Mouse (Mus musculus) telencephalon, adult 2 months (tissue): Measurements from ENCODE around the gene Cox11.

Experiments used
- DNase-seq: peaks from one replicate; pipeline ENCODE4 v3.0.0-alpha.2; 2011; ENCODE audit warnings: low read depth, low spot score

The Cox11 gene

GRCm38 (mm10) chr11:90637440-90638311 is at the start of gene Cox11, which contains the start of gene Stxbp4:
Gene Cox11 (plus strand): TSS chr11:90638173.
Gene Stxbp4 (minus strand): TSS chr11:90638084.
- DNase-seq = peak; percentile 97

- DNase-seq = no peak
These were observed 47.0 kb upstream of the Cox11 start for GRCm38 (mm10) chr11:90590996-90591395.

DNA sequence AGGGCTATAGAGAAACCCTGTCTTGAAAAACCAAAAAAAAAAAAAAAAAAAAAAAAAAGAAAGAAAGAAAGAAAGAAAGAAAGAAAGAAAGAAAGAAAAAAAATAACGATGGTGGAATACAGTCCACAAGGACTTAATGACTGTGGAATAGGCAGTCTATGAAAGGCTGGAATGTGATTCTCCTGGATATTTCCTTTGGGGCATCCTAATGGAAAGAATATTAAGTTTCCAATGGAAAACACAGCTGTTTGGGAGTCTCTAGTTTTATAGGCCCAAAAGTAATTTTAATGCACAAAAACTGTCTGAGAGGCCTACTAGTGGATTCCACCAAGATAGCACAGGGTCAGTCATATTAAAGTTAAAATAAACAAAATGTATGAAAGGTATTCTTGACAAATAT is 42.1 kb upstream of the Cox11 start:
- DNase-seq = no peak

- DNase-seq = no peak
These were observed 34.9 kb upstream of the Cox11 start for GRCm38 (mm10) chr11:90603066-90603465.

DNA sequence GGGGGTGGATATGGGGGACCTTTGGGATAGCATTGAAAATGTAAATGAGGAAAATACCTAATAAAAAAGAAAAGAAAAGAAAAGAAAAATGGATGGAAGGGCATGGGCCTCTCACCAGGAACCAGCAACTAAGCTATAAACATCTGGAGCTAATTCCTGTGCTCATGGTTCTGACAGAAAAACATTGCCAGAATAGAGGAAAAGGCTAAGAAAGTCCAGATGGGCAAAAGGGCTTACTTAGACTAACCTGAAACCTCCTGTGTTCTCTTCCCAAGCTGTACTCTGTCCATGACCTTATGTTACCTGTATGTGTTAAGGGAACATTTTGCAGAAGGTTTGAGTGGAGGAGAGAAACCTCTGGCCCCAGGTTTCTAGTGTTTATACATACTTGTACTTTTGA is 25.9 kb upstream of the Cox11 start:
- DNase-seq = no peak

- DNase-seq = no peak
These were observed 23.2 kb upstream of the Cox11 start for GRCm38 (mm10) chr11:90614743-90615142.

DNA sequence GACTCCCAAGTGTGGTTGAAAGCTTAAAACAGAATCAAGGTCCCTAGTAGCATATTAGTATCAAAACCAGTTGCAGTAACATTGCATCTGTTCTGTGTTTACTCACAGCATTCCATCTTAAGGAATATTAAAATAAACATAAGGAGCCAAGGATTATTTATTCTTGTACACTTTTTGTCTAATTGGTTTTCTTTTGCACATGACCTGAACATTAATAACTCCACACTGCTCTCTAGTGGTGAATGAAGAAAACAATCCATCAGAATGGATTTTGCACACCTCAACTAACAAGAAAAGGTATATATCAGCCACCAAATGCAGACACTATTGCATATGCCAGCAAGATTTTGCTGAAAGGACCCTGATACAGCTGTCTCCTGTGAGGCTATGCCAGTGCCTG is 21.5 kb upstream of the Cox11 start:
- DNase-seq = no peak

- no peak for DNase-seq
These were observed 15.9 kb upstream of the Cox11 start for GRCm38 (mm10) chr11:90622044-90622443.

- DNase-seq = no peak
These were observed 15.5 kb upstream of the Cox11 start for GRCm38 (mm10) chr11:90622500-90622899.

- peak; percentile 47 for DNase-seq
These were observed 14.5 kb upstream of the Cox11 start for GRCm38 (mm10) chr11:90623477-90623876.

- DNase-seq = no peak
These were observed 12.8 kb upstream of the Cox11 start for GRCm38 (mm10) chr11:90625174-90625573.

- DNase-seq = no peak
These were observed 10.2 kb upstream of the Cox11 start for GRCm38 (mm10) chr11:90627751-90628150.

- DNase-seq = no peak
These were observed 5.5 kb upstream of the Cox11 start for GRCm38 (mm10) chr11:90632480-90632879.

GRCm38 (mm10) chr11:90634661-90635060 is 3.3 kb upstream of the Cox11 start:
- no peak for DNase-seq

GRCm38 (mm10) chr11:90638312-90638830 is 398 bp downstream of the Cox11 start:
- no peak for DNase-seq

- DNase-seq = no peak
These were observed 11.8 kb downstream of the Cox11 start for GRCm38 (mm10) chr11:90649777-90650176.

DNA sequence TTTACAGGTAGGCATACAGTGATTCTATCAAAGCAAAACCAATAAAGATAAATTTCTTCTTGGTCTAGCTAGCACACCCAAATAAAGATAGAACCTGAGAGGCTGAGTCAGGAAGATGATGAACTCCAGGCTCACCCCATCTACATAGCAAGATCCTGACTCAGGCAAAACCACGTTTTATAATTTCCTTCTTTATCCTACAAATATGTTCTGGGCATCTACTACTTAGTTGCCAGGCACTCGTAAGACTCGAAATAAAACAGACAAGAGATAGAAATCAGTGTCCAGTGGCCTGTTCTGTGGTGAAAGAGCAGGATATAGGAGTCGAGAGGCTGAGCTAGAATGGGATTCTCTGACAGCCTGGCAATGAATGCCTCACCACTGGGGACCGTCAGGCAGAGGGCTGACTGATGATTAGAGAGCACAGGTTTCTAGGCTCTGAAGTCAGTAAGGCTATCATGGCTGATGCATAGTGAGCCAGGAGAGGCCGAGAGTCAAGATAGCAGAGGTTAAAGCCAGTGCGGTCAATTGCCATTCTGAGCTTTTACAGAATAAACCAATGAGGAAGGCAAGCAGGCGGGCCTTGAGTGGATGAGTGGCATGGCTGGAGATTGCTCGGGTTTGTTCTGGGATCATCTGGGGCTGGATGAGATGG is 12.4 kb downstream of the Cox11 start:
- no peak for DNase-seq

- DNase-seq = peak; percentile 10
These were observed 14.6 kb downstream of the Cox11 start for GRCm38 (mm10) chr11:90652603-90653002.

DNA sequence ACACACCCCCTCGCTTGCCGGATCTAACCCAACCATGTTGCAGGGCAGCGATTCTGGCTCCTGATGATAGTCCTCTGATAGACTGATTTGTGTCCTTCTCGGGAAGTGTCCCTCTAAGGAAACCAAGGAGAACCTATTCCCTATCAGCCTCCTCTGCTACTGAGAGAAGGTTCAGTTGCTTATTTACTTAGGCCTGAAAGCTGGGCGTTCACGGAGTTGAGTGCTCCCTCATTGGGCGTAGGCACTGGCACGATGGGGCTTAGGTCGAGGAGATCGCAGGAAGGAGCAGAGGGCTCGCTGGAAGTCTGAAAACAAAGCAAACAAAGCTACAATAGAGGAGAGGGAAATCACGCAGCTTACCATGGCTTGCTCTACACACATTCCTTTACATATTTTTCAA is 19.6 kb downstream of the Cox11 start:
- no peak for DNase-seq

DNA sequence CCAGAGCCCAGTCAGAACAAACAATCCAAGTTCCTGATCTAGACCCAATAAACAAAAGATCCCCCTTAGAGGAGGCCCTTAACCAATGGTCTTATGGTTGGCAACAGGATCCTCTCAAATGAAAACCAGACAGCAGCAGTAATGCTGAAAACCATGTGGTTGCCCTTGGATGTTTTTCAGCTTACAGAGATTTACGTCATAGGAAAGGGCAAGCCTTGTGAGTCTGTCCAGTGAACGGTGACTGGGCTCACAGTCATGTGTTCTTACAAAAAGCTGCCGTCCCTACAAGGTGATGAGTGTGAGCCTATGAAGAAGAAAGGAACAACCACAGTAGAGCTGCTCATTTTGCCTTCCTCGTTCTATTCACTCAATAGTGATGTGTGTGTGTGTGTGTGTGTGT is 22.7 kb downstream of the Cox11 start:
- DNase-seq = no peak

DNA sequence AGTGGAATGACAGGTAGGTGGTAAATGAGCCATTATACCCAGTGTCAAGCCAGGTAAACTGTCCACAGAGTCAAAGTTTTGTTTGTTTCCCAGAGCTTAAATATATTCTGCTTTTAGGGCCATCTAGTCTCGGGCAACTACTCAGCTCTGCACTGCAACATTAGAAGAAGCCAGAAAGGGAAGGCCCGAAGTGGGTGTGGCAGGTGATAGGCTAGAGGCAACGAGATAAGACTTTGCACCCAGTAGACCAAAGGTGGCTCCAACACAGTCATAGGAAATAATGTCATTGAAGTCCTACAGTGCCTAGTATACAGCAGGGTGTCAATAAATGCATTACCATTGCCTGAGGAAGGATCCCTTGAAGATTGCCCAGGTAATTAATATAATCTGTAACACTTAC is 25.1 kb downstream of the Cox11 start:
- no peak for DNase-seq

GRCm38 (mm10) chr11:90663618-90664297 is 25.8 kb downstream of the Cox11 start:
- DNase-seq = no peak
